Mouse (Mus musculus) kidney, adult 11 months (tissue): ENCODE measurements around the gene Trim15.
A peak's percentile ranks its signal among the peaks of the same experiment; 100 is the strongest.

Source experiments
- DNase-seq: peaks from one replicate; pipeline ENCODE4 v3.0.0; 2022

Trim15 gene

DNA sequence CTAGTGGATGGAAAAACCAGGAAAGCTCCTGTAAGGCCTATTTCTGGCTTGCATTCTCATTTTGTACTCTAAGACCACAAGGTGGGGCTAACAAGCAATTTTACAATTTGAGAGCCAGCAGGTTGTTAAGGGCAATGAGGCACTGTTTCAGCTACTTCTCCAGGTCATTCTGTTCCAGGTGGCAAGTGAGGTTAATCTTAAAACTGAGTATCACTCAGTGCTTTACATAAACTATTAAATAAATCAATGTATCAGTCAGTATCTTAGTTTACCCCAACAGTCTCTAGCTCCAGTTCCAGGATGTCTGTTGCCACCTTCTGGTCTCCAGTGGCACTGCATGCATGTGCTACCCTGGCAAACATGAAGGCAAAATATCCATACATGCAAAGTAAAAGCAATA, 43.0 kb downstream of the Trim15 start:
- DNase-seq, result peak; percentile 41

DNA sequence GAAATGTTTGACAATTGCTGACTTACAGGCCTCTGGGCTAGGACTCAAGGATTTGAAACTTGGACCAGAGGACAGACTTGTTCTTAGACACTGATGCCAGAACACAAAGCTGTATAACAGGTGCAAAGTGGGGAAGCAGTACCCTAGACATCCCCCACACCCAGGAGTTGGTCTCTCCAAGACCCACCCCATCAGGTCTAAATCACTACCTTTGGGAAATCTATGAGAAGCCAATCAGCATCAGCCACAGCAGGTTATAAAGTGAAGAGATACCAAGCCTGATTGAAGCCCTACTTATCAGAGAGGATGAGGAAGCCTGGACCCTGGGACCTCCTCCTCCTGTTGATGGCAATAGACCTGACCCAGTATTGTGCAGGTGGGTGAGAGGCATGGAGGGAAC, 55.1 kb downstream of the Trim15 start, which contains the start of gene H2-M10.6:
Gene H2-M10.6, plus strand, starts transcription at position 301 of the 400 bp plus-strand sequence.
- DNase-seq, result no peak
